Mouse (Mus musculus): Measurements from ENCODE around the gene Tnip1.
"Not testable (repeated sequence)": the region's sequence is repeated elsewhere in the genome, so short reads cannot be mapped to it uniquely, and the experiment has no call there.

The Tnip1 gene

GRCm38 (mm10) chr11:54907259-54907658 lies 55.5 kb downstream of the Tnip1 start:
- no peak for DNase-seq

- no peak for DNase-seq
Measured at GRCm38 (mm10) chr11:54906466-54906865, 56.3 kb downstream of the Tnip1 start.

- peak; percentile 22 for DNase-seq
Measured at GRCm38 (mm10) chr11:54905931-54906330, 56.8 kb downstream of the Tnip1 start.

GRCm38 (mm10) chr11:54905086-54905485 lies 57.6 kb downstream of the Tnip1 start:
- DNase-seq, result no peak

DNA sequence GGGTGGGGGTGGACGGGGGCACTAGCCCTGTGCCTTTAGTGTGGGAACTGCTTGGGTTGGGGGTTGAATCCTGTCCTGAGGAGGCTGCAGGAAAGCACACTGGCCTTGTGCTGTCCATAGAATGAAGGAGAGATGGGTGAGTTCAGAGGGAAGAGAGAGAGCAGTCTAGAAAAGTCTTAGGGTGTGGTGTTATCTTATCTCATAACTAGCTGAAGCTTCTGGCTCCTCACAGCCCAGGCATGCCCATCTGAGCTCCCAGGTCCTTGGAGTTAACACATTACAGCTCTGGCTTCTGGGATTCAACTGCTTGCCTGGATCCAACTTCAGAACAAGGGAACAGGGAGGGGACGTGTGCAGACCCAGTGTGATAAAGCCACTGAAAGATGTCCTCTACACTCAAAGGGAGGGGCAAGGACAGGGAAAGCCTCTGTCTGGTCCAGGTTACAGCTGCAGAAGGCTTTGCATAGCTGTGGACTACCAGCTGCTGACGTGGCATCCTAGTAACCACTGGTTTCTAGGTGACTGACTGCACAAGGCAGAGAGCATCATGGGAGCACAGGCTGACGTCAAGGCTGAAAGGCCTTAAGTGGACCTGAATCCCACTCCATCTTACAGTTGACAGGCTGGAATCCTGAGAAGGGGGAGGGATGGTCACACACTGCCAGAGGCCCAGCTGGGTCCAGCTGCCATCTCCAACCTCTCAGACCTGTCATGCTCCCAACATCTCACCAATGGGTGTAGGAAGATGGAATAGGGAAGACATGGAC lies 58.6 kb downstream of the Tnip1 start:
- no peak for DNase-seq

DNA sequence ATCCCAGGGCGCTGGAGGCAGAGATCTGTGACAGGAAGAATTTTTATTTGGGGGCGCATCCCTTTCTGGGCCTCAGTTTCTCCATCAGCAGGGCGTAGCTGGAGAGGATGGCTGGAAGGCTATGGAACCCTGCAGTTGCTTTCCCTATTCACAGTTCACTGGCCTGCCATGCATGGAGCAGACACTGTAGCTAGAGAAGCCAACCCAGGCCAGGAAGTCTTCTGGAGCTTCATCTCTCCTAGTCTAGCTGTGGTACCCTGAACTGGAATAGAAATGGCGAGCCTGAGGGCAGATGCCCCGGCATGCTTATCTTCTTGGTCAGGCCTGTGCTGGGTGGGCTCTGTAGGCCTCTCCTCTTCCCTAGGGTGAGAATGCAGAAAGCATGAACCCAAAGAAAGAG lies 59.4 kb downstream of the Tnip1 start:
- DNase-seq, result no peak

DNA sequence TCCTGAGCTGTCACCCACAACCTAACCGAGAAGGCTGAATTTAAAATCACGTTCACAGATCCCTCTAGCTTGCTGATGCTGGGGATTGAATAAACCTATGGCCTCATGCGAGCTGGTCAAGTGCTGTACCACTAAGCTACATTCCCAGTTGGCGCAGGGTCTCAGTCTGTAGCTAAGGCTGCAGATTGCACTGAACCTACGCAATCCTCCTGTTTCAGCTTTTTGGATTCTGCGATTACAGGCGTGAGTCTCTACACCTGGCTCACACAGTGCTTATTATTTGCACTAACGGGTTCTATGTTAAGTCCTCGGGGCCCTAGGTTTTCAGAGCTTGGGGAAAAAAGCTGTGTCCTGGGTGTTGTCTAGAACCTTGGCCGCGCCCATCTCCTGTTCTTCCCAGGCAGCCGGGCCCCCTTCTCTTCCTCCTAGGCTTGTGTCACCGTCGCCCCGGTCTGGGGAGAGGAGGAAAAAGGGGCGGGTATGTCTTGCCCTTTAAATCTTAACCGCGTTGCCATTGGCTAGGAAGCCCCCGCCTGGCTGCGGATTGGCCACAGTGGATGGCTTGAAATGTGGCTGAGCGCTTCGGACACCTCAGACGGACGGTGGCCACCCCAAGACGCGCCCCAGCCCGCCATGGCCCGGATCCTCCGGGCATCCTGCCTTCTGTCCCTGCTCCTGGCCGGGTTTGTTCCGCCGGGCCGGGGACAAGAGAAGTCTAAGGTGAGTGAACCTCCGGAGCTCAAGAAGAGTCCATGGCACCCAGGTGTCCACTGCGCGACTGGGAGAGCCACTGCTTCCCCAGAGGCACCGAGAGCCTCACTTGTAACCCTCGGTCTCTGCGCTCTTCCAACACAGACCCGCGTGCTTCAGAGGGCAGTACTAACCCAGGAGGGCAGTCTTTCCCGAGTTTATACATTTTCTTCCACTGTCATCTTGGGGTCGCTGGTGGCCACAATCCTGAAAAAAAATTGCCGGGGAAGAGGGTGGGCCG lies 60.1 kb downstream of the Tnip1 start, which contains the start of gene Gpx3:
TSS of gene Gpx3 (plus strand) at position 121 of the 991 bp plus-strand sequence.
- DNase-seq, result peak; percentile 66

DNA sequence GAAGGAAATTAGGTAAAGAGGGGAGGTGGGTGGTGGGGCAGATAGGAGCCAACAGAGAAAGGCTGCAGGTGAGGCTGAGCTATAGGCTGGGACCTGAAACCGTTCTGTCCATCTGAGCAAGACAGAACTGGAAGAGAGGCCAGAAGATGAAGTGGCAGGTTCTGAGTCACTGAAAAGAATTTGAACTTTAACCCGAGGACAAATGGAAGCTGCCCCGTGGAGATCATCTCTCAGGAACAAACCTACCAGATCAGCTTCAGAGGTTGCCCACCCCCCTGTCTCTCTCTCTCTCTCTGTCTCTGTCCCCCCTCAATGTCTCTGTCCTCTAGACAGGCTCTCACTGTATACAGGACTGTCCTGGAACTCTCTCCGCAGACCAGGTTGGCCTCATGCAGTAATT lies 63.1 kb downstream of the Tnip1 start:
- no peak for DNase-seq

- no peak for DNase-seq
Measured at GRCm38 (mm10) chr11:54897470-54897869, 65.2 kb downstream of the Tnip1 start.

GRCm38 (mm10) chr11:54896646-54897045 lies 66.1 kb downstream of the Tnip1 start:
- DNase-seq, result not testable (repeated sequence)

- DNase-seq, result no peak
Measured at GRCm38 (mm10) chr11:54894589-54894988, 68.1 kb downstream of the Tnip1 start.

DNA sequence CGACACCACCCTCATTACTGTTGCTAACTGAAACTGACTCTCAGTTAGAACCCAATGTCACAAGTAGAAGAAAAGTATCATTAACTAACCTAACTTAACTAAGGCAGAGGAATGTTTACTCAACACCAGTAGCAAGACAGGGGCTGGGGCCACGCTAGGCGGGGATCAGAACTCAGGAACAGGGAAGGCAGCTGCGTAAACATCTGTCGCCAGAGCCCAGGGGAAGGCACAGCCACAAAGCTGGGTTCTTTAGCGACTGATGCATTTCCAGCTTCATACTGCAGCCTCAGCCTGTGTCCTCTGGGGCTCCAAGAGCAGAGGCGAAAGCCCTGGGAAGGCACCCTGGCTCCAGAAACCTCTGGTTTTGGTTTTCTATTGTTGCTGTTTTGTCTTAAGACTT lies 70.6 kb downstream of the Tnip1 start:
- no peak for DNase-seq

DNA sequence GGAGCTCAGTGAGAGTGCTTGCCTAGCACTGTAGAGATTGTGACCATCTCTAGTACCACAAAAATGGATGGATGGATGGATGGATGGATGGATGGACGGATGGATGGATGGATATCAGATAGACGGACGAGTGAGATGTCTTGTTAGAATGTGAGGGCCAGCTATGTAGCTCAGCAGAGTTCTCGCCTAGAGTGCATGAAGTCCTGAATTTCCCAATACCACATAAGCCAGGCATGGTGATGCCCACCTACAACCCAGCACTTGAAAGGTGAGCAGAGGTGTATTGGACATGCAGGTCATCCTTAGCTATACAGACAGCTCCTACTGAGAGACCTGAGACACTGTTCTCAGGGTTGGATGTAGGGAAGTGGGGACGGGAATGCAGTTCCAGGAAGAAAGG lies 71.4 kb downstream of the Tnip1 start:
- DNase-seq, result no peak

GRCm38 (mm10) chr11:54887927-54888326 lies 74.8 kb downstream of the Tnip1 start:
- DNase-seq, result no peak

GRCm38 (mm10) chr11:54885406-54885805 lies 77.3 kb downstream of the Tnip1 start:
- DNase-seq, result no peak

GRCm38 (mm10) chr11:54884937-54885336 lies 77.8 kb downstream of the Tnip1 start:
- peak; percentile 49 for DNase-seq

DNA sequence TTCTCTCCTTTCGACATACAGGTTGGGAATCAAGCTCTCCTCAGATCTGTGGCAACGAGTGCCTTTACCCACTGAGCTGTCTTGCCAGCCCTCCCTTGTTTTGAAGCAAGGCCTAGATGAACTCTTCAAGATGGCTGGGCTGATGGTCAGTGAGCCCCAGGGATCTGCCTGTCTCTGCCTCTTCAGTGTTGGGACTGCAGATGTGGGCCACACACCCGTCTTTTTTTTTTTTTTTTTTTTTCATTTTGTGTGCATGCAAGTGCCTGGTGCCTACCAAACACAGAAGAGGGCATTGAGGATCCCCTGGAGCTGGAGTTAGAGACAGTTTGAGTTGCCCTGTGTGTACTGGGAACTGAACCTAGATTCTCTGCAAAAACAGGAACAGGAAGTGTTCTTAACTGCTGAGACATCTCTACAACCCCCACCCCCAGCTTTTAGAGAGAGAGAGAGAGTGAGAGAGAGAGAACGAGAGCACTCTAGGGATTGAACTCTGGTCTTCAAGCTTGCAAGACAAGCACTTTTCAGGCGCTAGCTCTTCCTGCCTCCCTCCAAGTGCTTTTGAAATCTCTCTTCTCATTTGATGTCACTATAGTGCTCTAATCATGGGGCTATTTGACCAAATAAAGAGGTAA lies 78.4 kb downstream of the Tnip1 start:
- no peak for DNase-seq

DNA sequence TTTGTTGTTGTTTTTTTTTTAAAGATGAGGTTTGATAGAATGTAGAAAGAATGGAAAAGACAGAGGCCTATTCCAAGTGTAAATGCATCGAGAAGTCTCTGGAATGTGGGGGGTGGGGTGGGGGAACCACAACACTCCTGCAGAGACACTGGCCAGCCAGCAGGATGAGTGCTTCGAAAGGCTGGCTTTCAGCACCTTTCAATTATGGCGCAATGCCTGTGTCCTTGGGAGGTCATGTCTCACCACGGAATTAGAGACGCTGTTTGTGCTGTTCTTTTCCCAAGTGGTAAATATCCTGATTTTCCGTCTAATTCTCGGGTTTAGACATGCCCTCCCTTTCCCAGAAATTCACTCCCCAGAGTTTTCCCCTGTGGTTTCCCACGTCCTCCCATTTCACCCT lies 80.0 kb downstream of the Tnip1 start:
- peak; percentile 29 for DNase-seq

- DNase-seq, result no peak
Measured at GRCm38 (mm10) chr11:54881051-54881474, 81.7 kb downstream of the Tnip1 start.

- DNase-seq, result no peak
Measured at GRCm38 (mm10) chr11:54879922-54880321, 82.8 kb downstream of the Tnip1 start.

DNA sequence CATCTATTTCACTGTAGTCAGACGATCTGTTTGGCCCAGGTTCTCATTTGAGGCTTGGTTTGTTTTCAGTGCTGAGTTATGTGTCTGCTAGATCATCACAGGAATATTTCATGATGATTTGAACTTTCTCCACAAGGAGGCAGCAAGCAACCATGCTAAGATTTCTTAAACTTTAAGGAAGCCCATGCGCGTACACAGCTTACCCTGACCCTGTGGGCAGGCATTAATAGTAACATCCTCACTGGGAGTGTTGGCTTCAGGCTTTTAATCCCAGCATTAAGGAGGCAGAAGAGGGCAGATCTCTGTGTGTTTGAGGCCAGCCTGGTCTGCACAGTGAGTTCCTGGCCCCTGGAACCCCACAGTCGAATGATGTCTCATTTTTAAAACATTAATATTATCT lies 83.3 kb downstream of the Tnip1 start:
- DNase-seq, result peak; percentile 27

- DNase-seq, result no peak
Measured at GRCm38 (mm10) chr11:54878893-54879292, 83.8 kb downstream of the Tnip1 start.

- no peak for DNase-seq
Measured at GRCm38 (mm10) chr11:54876031-54876430, 86.7 kb downstream of the Tnip1 start.
